Mouse (Mus musculus) testis, postnatal 14 days (tissue): ENCODE data around the gene Kif1c.
A peak's percentile ranks its signal among the peaks of the same experiment; 100 is the strongest.

Source experiments
- DNase-seq: peaks from one replicate; pipeline ENCODE4 v3.0.0; 2021; ENCODE audit warnings: low spot score

Gene Kif1c

GRCm38 (mm10) chr11:70697376-70697775 lies 3.0 kb upstream of the Kif1c start:
- no peak for DNase-seq

GRCm38 (mm10) chr11:70699051-70699450 lies 1.3 kb upstream of the Kif1c start:
- DNase-seq = no peak

GRCm38 (mm10) chr11:70700613-70701012 lies 265 bp downstream of the Kif1c start:
- peak; percentile 69 for DNase-seq

- no peak for DNase-seq
These were observed 1.0 kb downstream of the Kif1c start for GRCm38 (mm10) chr11:70701221-70701955.

- no peak for DNase-seq
These were observed 1.8 kb downstream of the Kif1c start for GRCm38 (mm10) chr11:70701984-70702733.

GRCm38 (mm10) chr11:70702781-70703180 lies 2.4 kb downstream of the Kif1c start:
- no peak for DNase-seq

- no peak for DNase-seq
These were observed 5.8 kb downstream of the Kif1c start for GRCm38 (mm10) chr11:70706127-70706526.

- no peak for DNase-seq
These were observed 10.7 kb downstream of the Kif1c start for GRCm38 (mm10) chr11:70711026-70711425.

- DNase-seq = no peak
These were observed 12.9 kb downstream of the Kif1c start for GRCm38 (mm10) chr11:70713222-70713621.

GRCm38 (mm10) chr11:70715832-70716231 lies 15.5 kb downstream of the Kif1c start:
- DNase-seq = no peak

- no peak for DNase-seq
These were observed 18.1 kb downstream of the Kif1c start for GRCm38 (mm10) chr11:70718481-70718880.

GRCm38 (mm10) chr11:70720567-70720966 lies 20.2 kb downstream of the Kif1c start:
- no peak for DNase-seq

GRCm38 (mm10) chr11:70721072-70721471 lies 20.7 kb downstream of the Kif1c start:
- no peak for DNase-seq

- DNase-seq = no peak
These were observed 24.4 kb downstream of the Kif1c start for GRCm38 (mm10) chr11:70724706-70725105.

GRCm38 (mm10) chr11:70726585-70726984 lies 26.2 kb downstream of the Kif1c start:
- no peak for DNase-seq

GRCm38 (mm10) chr11:70727385-70727784 lies 27.0 kb downstream of the Kif1c start:
- DNase-seq = no peak

GRCm38 (mm10) chr11:70730427-70731038 lies 30.2 kb downstream of the Kif1c start:
- DNase-seq = no peak

- peak; percentile 46 for DNase-seq
These were observed 30.8 kb downstream of the Kif1c start for GRCm38 (mm10) chr11:70731178-70731577.

- DNase-seq = no peak
These were observed 32.9 kb downstream of the Kif1c start for GRCm38 (mm10) chr11:70733256-70733655.

- no peak for DNase-seq
These were observed 37.4 kb downstream of the Kif1c start for GRCm38 (mm10) chr11:70737749-70738148.

- DNase-seq = no peak
These were observed 41.3 kb downstream of the Kif1c start for GRCm38 (mm10) chr11:70741603-70742002.

GRCm38 (mm10) chr11:70742117-70742516 lies 41.8 kb downstream of the Kif1c start:
- DNase-seq = no peak
